ENCODE assay signal across 18 mouse cellular contexts in genomic region chr4:95276231-95276630, GRCm38 (mm10).
A peak's percentile ranks its signal among the peaks of the same experiment; 100 is the strongest.
DNase-seq lines count a peak whose midpoint lies in the region; ATAC-seq and TF ChIP-seq lines count a peak whose summit lies in the region.
"Had no signal": no experiment of that assay in that cellular context is flagged by ENCODE, and none has a peak within 500 bp of the region (broad histone marks: within the 10 kb centered on the region; RNA-seq: fewer than 3 reads in every experiment).

No protein-coding gene starts in this region.

- no peaks in the 10 kb centered on the region for H3K27me3 ChIP-seq in kidney, embryonic 16.5 days (ENCODE audit: insufficient read depth, low read length)
- no peaks in the 10 kb centered on the region for H3K27me3 ChIP-seq in lung, embryonic 14.5 days (ENCODE audit: insufficient read depth, low read length)
- H3K27me3 ChIP-seq: heart, embryonic 13.5 days; hindbrain, embryonic 13.5 days; midbrain, embryonic 15.5 days; neural tube, embryonic 12.5 days had no signal

- no peaks in the 10 kb centered on the region for H3K9me3 ChIP-seq in kidney, embryonic 16.5 days (ENCODE audit: low read length)
- H3K9me3 ChIP-seq in lung, embryonic 14.5 days (ENCODE audit: low read depth, low read length), result no peaks in the 10 kb centered on the region
- H3K9me3 ChIP-seq: heart, embryonic 13.5 days; hindbrain, embryonic 13.5 days; midbrain, embryonic 15.5 days; neural tube, embryonic 12.5 days had no signal

- no peak overlapping the region for H3K9ac ChIP-seq in kidney, embryonic 16.5 days (replicated peaks; ENCODE audit: low read length)
- H3K9ac ChIP-seq in lung, embryonic 14.5 days, result no peak overlapping the region
- H3K9ac ChIP-seq: heart, embryonic 13.5 days; hindbrain, embryonic 13.5 days; midbrain, embryonic 15.5 days; neural tube, embryonic 12.5 days had no signal

- peaks cover 27% of the 10 kb centered on the region for H3K4me1 ChIP-seq in kidney, embryonic 16.5 days (ENCODE audit: insufficient read depth, low read length)
- H3K4me1 ChIP-seq in lung, embryonic 14.5 days (ENCODE audit: insufficient read depth), result peaks cover 16% of the 10 kb centered on the region
- H3K4me1 ChIP-seq: midbrain, embryonic 15.5 days had no signal

- no peaks in the 10 kb centered on the region for H3K36me3 ChIP-seq in kidney, embryonic 16.5 days (ENCODE audit: insufficient read depth, low read length)
- no peaks in the 10 kb centered on the region for H3K36me3 ChIP-seq in lung, embryonic 14.5 days (ENCODE audit: insufficient read depth)
- H3K36me3 ChIP-seq: heart, embryonic 13.5 days; hindbrain, embryonic 13.5 days; midbrain, embryonic 15.5 days; neural tube, embryonic 12.5 days had no signal

- no peak overlapping the region for H3K4me3 ChIP-seq in kidney, embryonic 16.5 days (ENCODE audit: low read length)
- H3K4me3 ChIP-seq in lung, embryonic 14.5 days (ENCODE audit: low read depth, low read length), result no peak overlapping the region
- H3K4me3 ChIP-seq: heart, adult 2 months; heart, embryonic 13.5 days; hindbrain, embryonic 13.5 days; midbrain, embryonic 15.5 days; neural tube, embryonic 12.5 days had no signal

- intact Hi-C loops in heart, postnatal 10 days (cut with DNase I), result loop anchor here (5.0 kb wide), 1 partner anchor 79 kb away; no protein-coding TSS in a partner anchor

- peak; percentile 94 for DNase-seq in heart, adult 11 months
- no peak for DNase-seq in heart, postnatal 10 days
- peak; percentile 30 for DNase-seq in kidney, postnatal 14 days
- DNase-seq in lung, embryonic 14.5 days, result peak; percentile 20
- peak; percentile 76 for DNase-seq in lung, postnatal 36 days
- no peak for DNase-seq in gastrocnemius, adult 18-20 months (ENCODE audit: low spot score)
- DNase-seq in thymus, postnatal 36 days, result no peak
- DNase-seq: cerebellum, adult 9-10 months; gastrocnemius, postnatal 25 days; heart, adult 2 months; right cerebral cortex, postnatal 14 days had no signal

- 55% methylated on average over 3 of the region's 3 CpGs for WGBS in kidney, embryonic 16.5 days
- 54% methylated on average over 3 of the region's 3 CpGs for WGBS in lung, embryonic 14.5 days

- no peak overlapping the region for H3K27ac ChIP-seq in kidney, embryonic 16.5 days (ENCODE audit: low read length)
- H3K27ac ChIP-seq in lung, embryonic 14.5 days (ENCODE audit: low read depth), result no peak overlapping the region
- H3K27ac ChIP-seq: heart, adult 2 months; heart, embryonic 13.5 days; hindbrain, embryonic 13.5 days; midbrain, embryonic 15.5 days; neural tube, embryonic 12.5 days had no signal

- no peak overlapping the region for H3K4me2 ChIP-seq in kidney, embryonic 16.5 days (replicated peaks; ENCODE audit: low read depth, low read length)
- H3K4me2 ChIP-seq in lung, embryonic 14.5 days, result no peak overlapping the region
- H3K4me2 ChIP-seq: heart, embryonic 13.5 days; hindbrain, embryonic 13.5 days; midbrain, embryonic 15.5 days; neural tube, embryonic 12.5 days had no signal

- TF ChIP-seq CTCF in lung, embryonic 14.5 days (IDR thresholded peaks at IDR 0.05; ENCODE audit: low read depth), result no peak

- no peak for ATAC-seq in kidney, embryonic 16.5 days (ENCODE audit: low FRiP score, low TSS enrichment)
- no peak for ATAC-seq in lung, embryonic 14.5 days (ENCODE audit: insufficient read depth)
- ATAC-seq: CD4-positive, CD25-positive, alpha-beta regulatory T cell, adult 4 months; forebrain, embryonic 16.5 days; midbrain, embryonic 15.5 days had no signal

Comparison
In these comparisons a context has a peak if more than half of its experiments do, and no peak if none do; other contexts are left out.
1. DNase-seq: peak in heart, adult 11 months (single experiment), kidney, postnatal 14 days (single experiment), lung, embryonic 14.5 days (single experiment) and lung, postnatal 36 days (single experiment); none in heart, postnatal 10 days (0 of 2), gastrocnemius, adult 18-20 months (single experiment) and thymus, postnatal 36 days (0 of 2).